ENCODE assay signal across 29 mouse cellular contexts in the genomic region with DNA sequence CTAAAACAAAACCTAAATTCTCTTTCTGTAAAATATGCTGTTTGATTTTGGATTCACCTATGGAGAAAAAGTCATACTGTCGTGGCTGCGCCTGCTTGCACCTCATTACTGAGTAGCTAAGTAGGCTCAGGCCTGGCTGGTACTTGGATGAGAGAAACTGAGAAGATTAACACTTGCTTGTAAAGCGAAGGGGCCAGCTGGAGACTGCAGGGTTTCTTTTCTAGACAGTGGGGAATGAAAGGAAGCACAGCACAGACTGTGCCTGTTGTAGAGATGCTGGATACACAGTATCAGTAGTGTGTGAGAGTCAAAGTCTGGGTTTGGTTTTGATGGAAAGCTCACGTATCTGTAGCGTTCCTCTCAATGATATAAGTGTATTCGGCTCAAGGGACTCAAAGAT.
DNase-seq lines count a peak whose midpoint lies in the region; ATAC-seq and TF ChIP-seq lines count a peak whose summit lies in the region.
"Had no signal": no experiment of that assay in that cellular context is flagged by ENCODE, and none has a peak within 500 bp of the region (broad histone marks: within the 10 kb centered on the region; RNA-seq: fewer than 3 reads in every experiment).

No protein-coding gene starts in this region.

- no peaks in the 10 kb centered on the region for H3K36me3 ChIP-seq in midbrain, postnatal 0 days (ENCODE audit: insufficient read depth, low read length)
- H3K36me3 ChIP-seq in midbrain, embryonic 16.5 days (ENCODE audit: control insufficient read depth, insufficient read depth, low read length): no peaks in the 10 kb centered on the region
- no peaks in the 10 kb centered on the region for H3K36me3 ChIP-seq in forebrain, embryonic 15.5 days
- H3K36me3 ChIP-seq in kidney, embryonic 16.5 days (ENCODE audit: insufficient read depth, low read length): no peaks in the 10 kb centered on the region
- H3K36me3 ChIP-seq: embryonic facial prominence, embryonic 13.5 days; G1E; hindbrain, embryonic 13.5 days; intestine, embryonic 15.5 days; limb, embryonic 12.5 days; liver, embryonic 13.5 days had no signal

- no peak for TF ChIP-seq CTCF in layer of hippocampus, adult 2 months (conservative IDR thresholded peaks at IDR 0.05)
- TF ChIP-seq CTCF in midbrain, postnatal 0 days (IDR thresholded peaks at IDR 0.05): no peak

- DNase-seq in layer of hippocampus, adult 2 months (ENCODE audit: low spot score in 2 of 2): no peak
- DNase-seq in layer of hippocampus, adult 11-12 months (ENCODE audit: low spot score): no peak
- peak; percentile 42 for DNase-seq in midbrain, postnatal 0 days (ENCODE audit: low spot score)
- no peak for DNase-seq in spleen, postnatal 36 days (ENCODE audit: low spot score in 2 of 2)
- DNase-seq: adrenal gland, postnatal 36 days; B cell, adult 2 months; cerebellum, adult 11-12 months; cerebellum, postnatal 10 days; gastrocnemius, adult 2 months; kidney, adult 9 months; kidney, postnatal 25 days; liver, embryonic 13.5 days; lung, adult 2 months; lung, postnatal 14 days; midbrain, embryonic 14.5 days; thymus, postnatal 14 days had no signal

- H3K4me2 ChIP-seq in midbrain, postnatal 0 days (ENCODE audit: low read depth, low read length, poor library complexity, severe bottlenecking): no peak overlapping the region
- H3K4me2 ChIP-seq in midbrain, embryonic 16.5 days (ENCODE audit: low read length): no peak overlapping the region
- no peak overlapping the region for H3K4me2 ChIP-seq in forebrain, embryonic 15.5 days (replicated peaks)
- no peak overlapping the region for H3K4me2 ChIP-seq in kidney, embryonic 16.5 days (replicated peaks; ENCODE audit: low read depth, low read length)
- H3K4me2 ChIP-seq: embryonic facial prominence, embryonic 13.5 days; hindbrain, embryonic 13.5 days; intestine, embryonic 15.5 days; limb, embryonic 12.5 days; liver, embryonic 13.5 days had no signal

- no peak overlapping the region for H3K9ac ChIP-seq in midbrain, postnatal 0 days (replicated peaks; ENCODE audit: low read length, poor library complexity, severe bottlenecking)
- H3K9ac ChIP-seq in midbrain, embryonic 16.5 days (ENCODE audit: low read depth, low read length): no peak overlapping the region
- no peak overlapping the region for H3K9ac ChIP-seq in forebrain, embryonic 15.5 days (replicated peaks)
- H3K9ac ChIP-seq in kidney, embryonic 16.5 days (replicated peaks; ENCODE audit: low read length): no peak overlapping the region
- H3K9ac ChIP-seq: embryonic facial prominence, embryonic 13.5 days; hindbrain, embryonic 13.5 days; intestine, embryonic 15.5 days; limb, embryonic 12.5 days; liver, embryonic 13.5 days had no signal

- 42% methylated on average over 6 of the region's 6 CpGs for WGBS in midbrain, postnatal 0 days
- WGBS in midbrain, embryonic 16.5 days: 47% methylated on average over 6 of the region's 6 CpGs
- 36% methylated on average over 6 of the region's 6 CpGs for WGBS in forebrain, embryonic 15.5 days
- 66% methylated on average over 6 of the region's 6 CpGs for WGBS in kidney, embryonic 16.5 days

- H3K9me3 ChIP-seq in midbrain, postnatal 0 days (ENCODE audit: low read length): no peaks in the 10 kb centered on the region
- no peaks in the 10 kb centered on the region for H3K9me3 ChIP-seq in midbrain, embryonic 16.5 days (replicated peaks; ENCODE audit: control insufficient read depth, low read length, poor library complexity, severe bottlenecking)
- no peaks in the 10 kb centered on the region for H3K9me3 ChIP-seq in forebrain, embryonic 15.5 days
- H3K9me3 ChIP-seq in kidney, embryonic 16.5 days (ENCODE audit: low read length): no peaks in the 10 kb centered on the region
- H3K9me3 ChIP-seq: embryonic facial prominence, embryonic 13.5 days; hindbrain, embryonic 13.5 days; intestine, embryonic 15.5 days; limb, embryonic 12.5 days; liver, embryonic 13.5 days had no signal

- 0 out of 2 replicates have a peak, but pooled peaks cover 3% of the 10 kb centered on the region for H3K4me1 ChIP-seq in midbrain, postnatal 0 days (ENCODE audit: insufficient read depth, low read length)
- 0 out of 2 replicates have a peak, but pooled peaks cover 5% of the 10 kb centered on the region for H3K4me1 ChIP-seq in midbrain, embryonic 16.5 days (ENCODE audit: control insufficient read depth, insufficient read depth, low read length)
- H3K4me1 ChIP-seq in forebrain, embryonic 15.5 days: peaks cover 23% of the 10 kb centered on the region
- peaks cover 15% of the 10 kb centered on the region for H3K4me1 ChIP-seq in kidney, embryonic 16.5 days (ENCODE audit: insufficient read depth, low read length)
- H3K4me1 ChIP-seq: intestine, embryonic 15.5 days; liver, embryonic 13.5 days had no signal

- no peak for ATAC-seq in midbrain, postnatal 0 days (ENCODE audit: low FRiP score)
- ATAC-seq in midbrain, embryonic 16.5 days: no peak
- peak; percentile 71 for ATAC-seq in forebrain, embryonic 15.5 days (replicated peaks)
- ATAC-seq in kidney, embryonic 16.5 days (ENCODE audit: low FRiP score, low TSS enrichment): no peak
- ATAC-seq: intestine, embryonic 15.5 days; Patski had no signal

- no peaks in the 10 kb centered on the region for H3K27me3 ChIP-seq in midbrain, postnatal 0 days (ENCODE audit: insufficient read depth, low read length)
- no peaks in the 10 kb centered on the region for H3K27me3 ChIP-seq in midbrain, embryonic 16.5 days (ENCODE audit: control insufficient read depth, insufficient read depth, low read depth, low read length)
- H3K27me3 ChIP-seq in forebrain, embryonic 15.5 days: no peaks in the 10 kb centered on the region
- H3K27me3 ChIP-seq in kidney, embryonic 16.5 days (ENCODE audit: insufficient read depth, low read length): no peaks in the 10 kb centered on the region
- H3K27me3 ChIP-seq: CH12.LX; embryonic facial prominence, embryonic 13.5 days; intestine, embryonic 15.5 days; liver, embryonic 13.5 days; Patski had no signal

- no peak overlapping the region for H3K4me3 ChIP-seq in layer of hippocampus, adult 2 months
- H3K4me3 ChIP-seq in midbrain, postnatal 0 days (ENCODE audit: low read depth, low read length): no peak overlapping the region
- no peak overlapping the region for H3K4me3 ChIP-seq in midbrain, embryonic 16.5 days (ENCODE audit: low read depth, low read length)
- H3K4me3 ChIP-seq in forebrain, embryonic 15.5 days: no peak overlapping the region
- H3K4me3 ChIP-seq in kidney, embryonic 16.5 days (ENCODE audit: low read length): no peak overlapping the region
- H3K4me3 ChIP-seq: embryonic facial prominence, embryonic 13.5 days; erythroblast, embryonic 14.5 days; gastrocnemius, adult 2 months; hindbrain, embryonic 13.5 days; intestine, embryonic 15.5 days; left cerebral cortex, adult 2 months; limb, embryonic 12.5 days; liver, embryonic 13.5 days had no signal

- peak overlapping the region; percentile 69 for H3K27ac ChIP-seq in layer of hippocampus, adult 2 months
- no peak overlapping the region for H3K27ac ChIP-seq in midbrain, postnatal 0 days (ENCODE audit: low read depth, low read length)
- no peak overlapping the region for H3K27ac ChIP-seq in midbrain, embryonic 16.5 days (ENCODE audit: low read length)
- H3K27ac ChIP-seq in forebrain, embryonic 15.5 days (replicated peaks): peak overlapping the region; percentile 12
- H3K27ac ChIP-seq in kidney, embryonic 16.5 days (ENCODE audit: low read length): no peak overlapping the region
- H3K27ac ChIP-seq: embryonic facial prominence, embryonic 13.5 days; gastrocnemius, adult 2 months; hindbrain, embryonic 13.5 days; intestine, embryonic 15.5 days; left cerebral cortex, adult 2 months; limb, embryonic 12.5 days; liver, embryonic 13.5 days; stomach, postnatal 0 days had no signal

Comparison
In these comparisons a context has a peak if more than half of its experiments do, and no peak if none do; other contexts are left out.
1. H3K27ac ChIP-seq: peak in layer of hippocampus, adult 2 months (single experiment) and forebrain, embryonic 15.5 days (single experiment); none in midbrain, postnatal 0 days (single experiment), midbrain, embryonic 16.5 days (single experiment) and kidney, embryonic 16.5 days (single experiment).